In genomic region chr3:58515947-58516601, GRCm38 (mm10) we compare ENCODE assay signal across 22 mouse cellular contexts. TPM values are rescaled to one million over a fixed set of nuclear protein-coding genes. Genes with fewer than 3 reads are reported as not detected.
DNase-seq lines count a peak whose midpoint lies in the region; TF ChIP-seq lines count a peak whose summit lies in the region.
"Had no signal": no experiment of that assay in that cellular context is flagged by ENCODE, and none has a peak within 500 bp of the region (broad histone marks: within the 10 kb centered on the region; RNA-seq: fewer than 3 reads in every experiment).

No protein-coding gene starts in this region.

- H3K36me3 ChIP-seq in thymus, adult 2 months (ENCODE audit: control insufficient read depth, insufficient read depth, low read length): no peaks in the 10 kb centered on the region
- H3K36me3 ChIP-seq in macrophage (ENCODE audit: inconsistent target): no peaks in the 10 kb centered on the region

- TF ChIP-seq CTCF in layer of hippocampus, adult 2 months (conservative IDR thresholded peaks at IDR 0.05): no peak
- no peak for TF ChIP-seq CTCF in thymus, adult 2 months (IDR thresholded peaks at IDR 0.05; ENCODE audit: borderline replicate concordance, control insufficient read depth, extremely low read depth, insufficient read depth, low read length, poor library complexity)

- DNase-seq in layer of hippocampus, adult 2 months (ENCODE audit: low spot score in 2 of 2): no peak
- DNase-seq in layer of hippocampus, postnatal 36 days: no peak
- DNase-seq in thymus, postnatal 0 days (ENCODE audit: low spot score): peak; percentile 7
- no peak for DNase-seq in thymus, adult 2 months
- DNase-seq in adrenal gland, adult (ENCODE audit: inconsistent age in 2 of 2, low spot score in 1 of 2): no peak
- no peak for DNase-seq in cerebellum, adult 11 months
- DNase-seq: cerebellum, adult 9-10 months; cerebellum, postnatal 36 days; embryo, embryonic 11 days; heart, postnatal 10 days; kidney, adult 11 months; kidney, postnatal 14 days; liver, embryonic 13.5 days; lung, embryonic 14.5 days; midbrain, embryonic 14.5 days had no signal

- H3K27ac ChIP-seq in layer of hippocampus, adult 2 months: peak overlapping the region; percentile 14; the same call in 1 of the 2 replicates
- no peak overlapping the region for H3K27ac ChIP-seq in thymus, adult 2 months (ENCODE audit: control insufficient read depth, insufficient read depth, low read length)
- H3K27ac ChIP-seq in macrophage: peak overlapping the region; percentile 69
- H3K27ac ChIP-seq: embryonic facial prominence, embryonic 12.5 days; heart, embryonic 13.5 days; hindbrain, embryonic 10.5 days; hindbrain, embryonic 15.5 days; left cerebral cortex, adult 2 months; limb, embryonic 13.5 days; liver, embryonic 13.5 days had no signal

- H3K4me3 ChIP-seq in layer of hippocampus, adult 2 months: no peak overlapping the region
- H3K4me3 ChIP-seq in thymus, adult 2 months (ENCODE audit: control insufficient read depth, insufficient read depth, low read length): no peak overlapping the region
- H3K4me3 ChIP-seq in macrophage (ENCODE audit: inconsistent target): no peak overlapping the region
- H3K4me3 ChIP-seq: embryonic facial prominence, embryonic 12.5 days; heart, embryonic 13.5 days; hindbrain, embryonic 10.5 days; hindbrain, embryonic 15.5 days; left cerebral cortex, adult 2 months; limb, embryonic 13.5 days; liver, embryonic 13.5 days had no signal

- 19% methylated on average over 1 of the region's 1 CpGs for WGBS in thymus, adult 2 months
- WGBS in macrophage (ENCODE audit: missing documents): 0% methylated on average over 1 of the region's 1 CpGs

- H3K27me3 ChIP-seq in thymus, adult 2 months (ENCODE audit: control insufficient read depth, insufficient read depth, low read length): no peaks in the 10 kb centered on the region
- H3K27me3 ChIP-seq: embryonic facial prominence, embryonic 12.5 days; heart, embryonic 13.5 days; hindbrain, embryonic 15.5 days; limb, embryonic 13.5 days; liver, embryonic 13.5 days had no signal

- no peaks in the 10 kb centered on the region for H3K79me2 ChIP-seq in macrophage (ENCODE audit: inconsistent target)

- peaks cover 6% of the 10 kb centered on the region; the same call in 1 of the 2 replicates for H3K4me1 ChIP-seq in thymus, adult 2 months (replicated peaks; ENCODE audit: control insufficient read depth, insufficient read depth, low read length)
- H3K4me1 ChIP-seq: embryonic facial prominence, embryonic 12.5 days; hindbrain, embryonic 10.5 days; hindbrain, embryonic 15.5 days; limb, embryonic 13.5 days had no signal

- TF ChIP-seq POLR2A in thymus, adult 2 months (IDR thresholded peaks at IDR 0.05; ENCODE audit: control insufficient read depth, extremely low read depth, insufficient read depth, low read length, poor library complexity): no peak

RNA-seq across cellular contexts. Expression of gene Eif2a, which starts 9.5 kb away (rescaled TPM):
- total RNA-seq in layer of hippocampus, adult 2 months (2021): 10 to 100 TPM; 43.3 to 52.2 TPM
- 10 to 100 TPM; 44.4 to 44.8 TPM for total RNA-seq in layer of hippocampus, postnatal 36 days (2021)
- polyA plus RNA-seq in thymus, postnatal 0 days (2015; fragmentation: Nextera tagmentation; extraction: Ambion mirVana): 46.6 and 46.7 TPM in 2 replicates
- polyA plus RNA-seq in thymus, adult 2 months (2012; rRNA removed): 13.0 and 14.1 TPM in 2 replicates
- total RNA-seq in macrophage (2018; cell fraction: chromatin; rRNA removed): 10 to 100 TPM; 16.0 to 58.2 (median 41.9) TPM
- total RNA-seq in macrophage (2018; cell fraction: cytosol; rRNA removed): 10 to 100 TPM; 32.8 to 57.1 (median 42.2) TPM
- total RNA-seq in macrophage (2018; cell fraction: nucleus; rRNA removed): 10 to 100 TPM; 18.6 to 55.1 (median 34.3) TPM
- 43.6 to 76.2 TPM (median 51.3 TPM) in 3 replicates for polyA plus RNA-seq in macrophage (2018)

RNA-seq across cellular contexts. Expression of gene Serp1, which starts 9.6 kb away (rescaled TPM):
- total RNA-seq in layer of hippocampus, adult 2 months (2021): 10 to 100 TPM; 22.3 to 22.7 TPM
- total RNA-seq in layer of hippocampus, postnatal 36 days (2021): 10 to 100 TPM; 25.3 to 26.3 TPM
- 129 and 134 TPM in 2 replicates for polyA plus RNA-seq in thymus, postnatal 0 days (2015; fragmentation: Nextera tagmentation; extraction: Ambion mirVana)
- 33.9 and 38.1 TPM in 2 replicates for polyA plus RNA-seq in thymus, adult 2 months (2012; rRNA removed)
- total RNA-seq in macrophage (2018; cell fraction: chromatin; rRNA removed): 100 to 1,000 TPM in 2 of 26 experiments, 10 to 100 TPM in 23, 1 to 10 TPM in 1; 9.3 to 138 (median 41.8) TPM
- 100 to 1,000 TPM; 173 to 535 (median 285) TPM for total RNA-seq in macrophage (2018; cell fraction: cytosol; rRNA removed)
- 100 to 1,000 TPM in 15 of 26 experiments, 10 to 100 TPM in 11; 28.5 to 350 (median 129) TPM for total RNA-seq in macrophage (2018; cell fraction: nucleus; rRNA removed)
- polyA plus RNA-seq in macrophage (2018): 104 to 207 TPM (median 148 TPM) in 3 replicates
